Mouse (Mus musculus) E14TG2a.4 (cell line): ENCODE data around the gene Gm45021.

Experiments
- CTCF ChIP-seq: conservative IDR thresholded peaks from 2 replicates; pipeline ENCODE4 v1.5.1; 2014; ENCODE audit warnings: low read length
- POU5F1 ChIP-seq: IDR thresholded peaks from 2 replicates; pipeline ENCODE4 v1.6.1; 2014; ENCODE audit warnings: low read length, borderline replicate concordance

- no peak for TF ChIP-seq POU5F1
- no peak for TF ChIP-seq CTCF
Measured at GRCm38 (mm10) chr6:48595278-48595677, 5.9 kb downstream of the Gm45021 start.
